In the genomic region with DNA sequence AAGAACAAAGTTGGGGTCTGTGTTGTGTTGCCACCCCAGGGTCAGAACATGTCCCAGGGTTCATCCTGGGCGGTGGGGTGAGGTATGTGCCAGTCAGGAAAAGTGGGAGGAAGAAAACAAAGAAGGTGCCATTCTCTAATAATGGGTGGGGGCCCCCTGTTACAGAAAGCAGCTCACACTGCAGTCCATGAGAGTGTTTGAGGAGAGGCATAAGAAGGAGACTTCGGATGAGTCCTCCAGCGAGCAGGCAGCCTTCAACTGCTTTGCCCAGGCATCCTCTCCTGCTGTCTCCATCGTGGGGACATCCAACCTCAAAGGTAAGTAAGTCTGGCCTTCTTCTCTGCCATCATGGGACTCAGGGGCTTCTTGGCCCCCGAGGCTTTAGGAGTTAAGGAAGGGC, we compare ENCODE assay signal across 18 mouse cellular contexts. TPM values are rescaled to one million over a fixed set of nuclear protein-coding genes. Genes with fewer than 3 reads are reported as not detected.
DNase-seq lines count a peak whose midpoint lies in the region; ATAC-seq lines count a peak whose summit lies in the region.
"Had no signal": no experiment of that assay in that cellular context is flagged by ENCODE, and none has a peak within 500 bp of the region (broad histone marks: within the 10 kb centered on the region; RNA-seq: fewer than 3 reads in every experiment).

No protein-coding gene starts in this region.

- 0 out of 2 replicates have a peak overlapping the region, but pooled peaks have one; percentile 4 for H3K4me2 ChIP-seq in heart, embryonic 13.5 days
- H3K4me2 ChIP-seq in midbrain, embryonic 11.5 days, result no peak overlapping the region
- H3K4me2 ChIP-seq in intestine, embryonic 14.5 days (ENCODE audit: low read length), result peak overlapping the region; percentile 16; the same call in 1 of the 2 replicates
- H3K4me2 ChIP-seq: hindbrain, embryonic 14.5 days had no signal

- H3K27me3 ChIP-seq in heart, embryonic 13.5 days (replicated peaks), result peaks cover 98% of the 10 kb centered on the region
- peaks cover 99% of the 10 kb centered on the region for H3K27me3 ChIP-seq in midbrain, embryonic 11.5 days (ENCODE audit: control insufficient read depth, insufficient read depth, low read length)
- H3K27me3 ChIP-seq in midbrain, embryonic 10.5 days (ENCODE audit: low read depth, poor library complexity, severe bottlenecking), result peaks cover 100% of the 10 kb centered on the region
- peaks cover 36% of the 10 kb centered on the region for H3K27me3 ChIP-seq in intestine, embryonic 14.5 days (replicated peaks; ENCODE audit: control insufficient read depth, insufficient read depth, low read length)

- peak overlapping the region; percentile 19; the same call in 1 of the 2 replicates for H3K9ac ChIP-seq in heart, embryonic 13.5 days
- H3K9ac ChIP-seq in midbrain, embryonic 11.5 days (ENCODE audit: low read length), result no peak overlapping the region
- no peak overlapping the region for H3K9ac ChIP-seq in intestine, embryonic 14.5 days (ENCODE audit: low read length)
- H3K9ac ChIP-seq: forebrain, postnatal 0 days; hindbrain, embryonic 14.5 days; liver, postnatal 0 days had no signal

- WGBS in heart, embryonic 13.5 days, result 61% methylated on average over 5 of the region's 5 CpGs
- 8% methylated on average over 5 of the region's 5 CpGs for WGBS in midbrain, embryonic 11.5 days
- 15% methylated on average over 5 of the region's 5 CpGs for WGBS in midbrain, embryonic 10.5 days
- WGBS in intestine, embryonic 14.5 days, result 72% methylated on average over 5 of the region's 5 CpGs

- DNase-seq in heart, adult 9 months (ENCODE audit: low spot score in 2 of 2), result no peak
- DNase-seq in midbrain, embryonic 11.5 days (ENCODE audit: low spot score, missing footprints), result peak; percentile 86
- DNase-seq in midbrain, embryonic 10.5 days (ENCODE audit: low spot score), result no peak
- no peak for DNase-seq in intestine, embryonic 14.5 days (ENCODE audit: low spot score)
- DNase-seq in left cerebral cortex, postnatal 14 days (ENCODE audit: low spot score in 2 of 2), result no peak
- DNase-seq in thymus, postnatal 0 days (ENCODE audit: low spot score), result no peak
- DNase-seq: cerebellum, adult 11-12 months; gastrocnemius, postnatal 25 days; heart, postnatal 10 days; kidney, postnatal 14 days; liver, postnatal 0 days; midbrain, embryonic 14.5 days; thymus, postnatal 4 days had no signal

- no peak overlapping the region for H3K27ac ChIP-seq in heart, embryonic 13.5 days (replicated peaks)
- no peak overlapping the region for H3K27ac ChIP-seq in midbrain, embryonic 11.5 days (ENCODE audit: low read depth, low read length)
- H3K27ac ChIP-seq in midbrain, embryonic 10.5 days (replicated peaks), result no peak overlapping the region
- no peak overlapping the region for H3K27ac ChIP-seq in intestine, embryonic 14.5 days (ENCODE audit: low read depth)
- H3K27ac ChIP-seq: hindbrain, embryonic 14.5 days had no signal

- H3K36me3 ChIP-seq in heart, embryonic 13.5 days, result peaks cover 7% of the 10 kb centered on the region; the same call in 1 of the 2 replicates
- H3K36me3 ChIP-seq in midbrain, embryonic 11.5 days (ENCODE audit: control insufficient read depth, insufficient read depth, low read length), result no peaks in the 10 kb centered on the region
- no peaks in the 10 kb centered on the region for H3K36me3 ChIP-seq in midbrain, embryonic 10.5 days
- peaks cover 59% of the 10 kb centered on the region for H3K36me3 ChIP-seq in intestine, embryonic 14.5 days (ENCODE audit: control insufficient read depth, insufficient read depth, low read length)

- H3K4me1 ChIP-seq in heart, embryonic 13.5 days, result peaks cover 18% of the 10 kb centered on the region
- H3K4me1 ChIP-seq in midbrain, embryonic 11.5 days (ENCODE audit: control insufficient read depth, insufficient read depth, low read length), result no peaks in the 10 kb centered on the region
- H3K4me1 ChIP-seq in midbrain, embryonic 10.5 days, result peaks cover 16% of the 10 kb centered on the region
- peaks cover 19% of the 10 kb centered on the region for H3K4me1 ChIP-seq in intestine, embryonic 14.5 days (replicated peaks; ENCODE audit: control insufficient read depth, insufficient read depth, low read length)

- H3K9me3 ChIP-seq in heart, embryonic 13.5 days, result no peaks in the 10 kb centered on the region
- H3K9me3 ChIP-seq in midbrain, embryonic 11.5 days (ENCODE audit: control insufficient read depth, low read length), result no peaks in the 10 kb centered on the region
- H3K9me3 ChIP-seq in midbrain, embryonic 10.5 days (replicated peaks), result no peaks in the 10 kb centered on the region
- H3K9me3 ChIP-seq in intestine, embryonic 14.5 days (ENCODE audit: control insufficient read depth, low read length), result no peaks in the 10 kb centered on the region

- no peak overlapping the region for H3K4me3 ChIP-seq in heart, embryonic 13.5 days
- H3K4me3 ChIP-seq in midbrain, embryonic 11.5 days (ENCODE audit: low read depth, low read length), result no peak overlapping the region
- no peak overlapping the region for H3K4me3 ChIP-seq in midbrain, embryonic 10.5 days
- H3K4me3 ChIP-seq in intestine, embryonic 14.5 days (ENCODE audit: low read depth, low read length), result no peak overlapping the region
- H3K4me3 ChIP-seq: erythroblast, embryonic 14.5 days had no signal

- intact Hi-C loops in left cerebral cortex, postnatal 14 days (cut with DNase I), result no loop called here

- ATAC-seq in heart, embryonic 13.5 days (ENCODE audit: extremely low read depth, insufficient number of reproducible peaks, low FRiP score, low TSS enrichment), result no peak
- no peak for ATAC-seq in midbrain, embryonic 11.5 days (ENCODE audit: low FRiP score)
- no peak for ATAC-seq in intestine, embryonic 14.5 days (replicated peaks; ENCODE audit: low FRiP score, low TSS enrichment, low read depth)
- ATAC-seq: forebrain, postnatal 0 days; liver, postnatal 0 days had no signal

RNA-seq across cellular contexts. Expression of gene Tbx3, which starts 8.0 kb away (rescaled TPM):
- polyA plus RNA-seq in heart, embryonic 13.5 days (2015; fragmentation: Nextera tagmentation; extraction: Ambion mirVana), result 9.4 and 12.8 TPM in 2 replicates
- polyA plus RNA-seq in midbrain, embryonic 11.5 days (2014; fragmentation: Nextera tagmentation; extraction: Ambion mirVana), result 1.3 and 1.4 TPM in 2 replicates
- 3.9 and 7.2 TPM in 2 replicates for polyA plus RNA-seq in midbrain, embryonic 10.5 days (2016; fragmentation: Nextera tagmentation; extraction: Ambion mirVana)
- 44.1 and 45.5 TPM in 2 replicates for polyA plus RNA-seq in intestine, embryonic 14.5 days (2014; fragmentation: Nextera tagmentation; extraction: Ambion mirVana)
- total RNA-seq in left cerebral cortex, postnatal 14 days (2021), result 1 to 10 TPM; 3.6 to 5.0 TPM
- 1.3 and 1.4 TPM in 2 replicates for polyA plus RNA-seq in thymus, postnatal 0 days (2015; fragmentation: Nextera tagmentation; extraction: Ambion mirVana)
- total RNA-seq: MEL had no signal
- polyA plus RNA-seq: erythroblast, embryonic 14.5 days had no signal
